Mouse (Mus musculus): ENCODE results near the gene Gm21981. TPM values are rescaled to one million over a fixed set of nuclear protein-coding genes. Genes with fewer than 3 reads are reported as not detected.
A peak's percentile ranks its signal among the peaks of the same experiment; 100 is the strongest.

Gene Gm21981
- polyA plus RNA-seq, 1 experiment from 2014 or later: 1.4 TPM

- no peak overlapping the region for H3K4me3 ChIP-seq (ENCODE audit: control insufficient read depth in 1 of 2, insufficient read depth in 1 of 2, low read depth in 1 of 2, low read length in 2 of 2)
- peaks cover 2 to 4% of the 10 kb centered on the region in 2 experiments; a peak in 1 of 4 replicates for H3K4me1 ChIP-seq (ENCODE audit: control insufficient read depth in 2 of 2, insufficient read depth in 2 of 2, low read length in 2 of 2)
- no peaks in the 10 kb centered on the region for H3K9me3 ChIP-seq (ENCODE audit: control insufficient read depth, low read length)
- WGBS: 19% methylated on average over 6 of the region's 6 CpGs
- H3K27ac ChIP-seq (replicated peaks in 1 of 2; ENCODE audit: control insufficient read depth in 1 of 2, insufficient read depth in 1 of 2, low read depth in 2 of 2, low read length in 2 of 2): no peak overlapping the region
- ATAC-seq (ENCODE audit: insufficient number of reproducible peaks, insufficient read depth, low FRiP score, low read depth): no peak
- H3K9ac ChIP-seq (ENCODE audit: low read length): no peak overlapping the region
- no peaks in the 10 kb centered on the region; the same call in 1 of the 2 replicates for H3K27me3 ChIP-seq (ENCODE audit: control insufficient read depth, insufficient read depth, low read length)
- H3K4me2 ChIP-seq (ENCODE audit: low read length): no peak overlapping the region
- no peaks in the 10 kb centered on the region for H3K36me3 ChIP-seq (ENCODE audit: control insufficient read depth, insufficient read depth, low read length)
These were observed 17.6 kb upstream of the Gm21981 start for GRCm38 (mm10) chr17:47711883-47712282.

DNA sequence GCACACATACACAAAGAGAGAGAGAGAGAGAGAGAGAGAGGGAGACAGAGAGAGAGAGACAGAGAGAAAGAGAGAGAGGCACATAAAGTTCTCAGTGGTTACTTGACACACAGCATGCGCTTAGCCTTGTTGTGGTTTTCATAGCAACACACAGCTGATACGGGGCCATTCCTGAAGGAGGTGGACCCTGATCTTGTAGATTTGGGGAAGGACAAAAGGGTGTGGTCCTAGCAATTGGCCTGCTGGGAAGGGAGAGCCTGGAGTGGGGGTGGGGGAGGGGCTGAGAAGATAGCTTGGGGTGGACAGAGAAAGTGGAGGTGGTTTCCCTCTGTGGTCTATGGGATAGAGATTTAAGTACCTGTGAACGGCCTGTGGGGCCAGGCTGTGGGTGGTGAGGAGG, 15.8 kb upstream of the Gm21981 start:
- no peak overlapping the region for H3K4me3 ChIP-seq (ENCODE audit: control insufficient read depth in 1 of 2, insufficient read depth in 1 of 2, low read depth in 1 of 2, low read length in 2 of 2)
- no peaks in the 10 kb centered on the region; the same call in 1 of the 2 replicates for H3K27me3 ChIP-seq (ENCODE audit: control insufficient read depth, insufficient read depth, low read length)
- 53% methylated on average over 3 of the region's 3 CpGs for WGBS
- no peak overlapping the region for H3K27ac ChIP-seq (replicated peaks in 1 of 2; ENCODE audit: control insufficient read depth in 1 of 2, insufficient read depth in 1 of 2, low read depth in 2 of 2, low read length in 2 of 2)
- peaks cover 3 to 4% of the 10 kb centered on the region in 2 experiments; a peak in 1 of 4 replicates for H3K4me1 ChIP-seq (ENCODE audit: control insufficient read depth in 2 of 2, insufficient read depth in 2 of 2, low read length in 2 of 2)
- H3K9me3 ChIP-seq (ENCODE audit: control insufficient read depth, low read length): no peaks in the 10 kb centered on the region
- no peaks in the 10 kb centered on the region for H3K36me3 ChIP-seq (ENCODE audit: control insufficient read depth, insufficient read depth, low read length)
- no peak for ATAC-seq (ENCODE audit: insufficient number of reproducible peaks, insufficient read depth, low FRiP score, low read depth)
- H3K9ac ChIP-seq (ENCODE audit: low read length): no peak overlapping the region
- H3K4me2 ChIP-seq (ENCODE audit: low read length): no peak overlapping the region

DNA sequence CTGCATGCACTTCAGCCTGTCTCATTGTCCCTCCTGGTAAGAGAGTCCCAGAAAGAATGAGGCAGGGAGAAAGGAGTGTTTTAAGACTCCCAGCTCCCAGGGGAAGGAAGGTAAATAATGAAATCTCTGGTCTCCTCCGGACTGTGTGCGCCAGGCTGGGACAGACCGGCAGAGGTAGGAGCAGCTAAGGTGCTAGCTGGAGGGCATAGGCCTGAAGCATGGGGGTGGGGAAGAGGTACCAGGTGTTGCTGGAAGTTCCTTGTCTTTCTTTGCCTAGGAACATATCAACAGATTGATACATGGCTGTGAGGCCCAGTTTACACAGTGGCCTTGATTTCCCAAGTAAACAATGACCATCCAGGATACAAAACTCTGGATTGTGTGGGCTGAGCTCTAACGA, 14.7 kb upstream of the Gm21981 start:
- no peaks in the 10 kb centered on the region; the same call in 1 of the 2 replicates for H3K27me3 ChIP-seq (ENCODE audit: control insufficient read depth, insufficient read depth, low read length)
- no peak overlapping the region for H3K27ac ChIP-seq (replicated peaks in 1 of 2; ENCODE audit: control insufficient read depth in 1 of 2, insufficient read depth in 1 of 2, low read depth in 2 of 2, low read length in 2 of 2)
- peaks cover 3 to 4% of the 10 kb centered on the region in 2 experiments; a peak in 1 of 4 replicates for H3K4me1 ChIP-seq (ENCODE audit: control insufficient read depth in 2 of 2, insufficient read depth in 2 of 2, low read length in 2 of 2)
- no peak overlapping the region for H3K4me3 ChIP-seq (ENCODE audit: control insufficient read depth in 1 of 2, insufficient read depth in 1 of 2, low read depth in 1 of 2, low read length in 2 of 2)
- no peak overlapping the region for H3K4me2 ChIP-seq (ENCODE audit: low read length)
- H3K9me3 ChIP-seq (ENCODE audit: control insufficient read depth, low read length): no peaks in the 10 kb centered on the region
- WGBS: 64% methylated on average over 4 of the region's 4 CpGs
- H3K36me3 ChIP-seq (ENCODE audit: control insufficient read depth, insufficient read depth, low read length): no peaks in the 10 kb centered on the region
- no peak overlapping the region for H3K9ac ChIP-seq (ENCODE audit: low read length)
- no peak for ATAC-seq (ENCODE audit: insufficient number of reproducible peaks, insufficient read depth, low FRiP score, low read depth)

DNA sequence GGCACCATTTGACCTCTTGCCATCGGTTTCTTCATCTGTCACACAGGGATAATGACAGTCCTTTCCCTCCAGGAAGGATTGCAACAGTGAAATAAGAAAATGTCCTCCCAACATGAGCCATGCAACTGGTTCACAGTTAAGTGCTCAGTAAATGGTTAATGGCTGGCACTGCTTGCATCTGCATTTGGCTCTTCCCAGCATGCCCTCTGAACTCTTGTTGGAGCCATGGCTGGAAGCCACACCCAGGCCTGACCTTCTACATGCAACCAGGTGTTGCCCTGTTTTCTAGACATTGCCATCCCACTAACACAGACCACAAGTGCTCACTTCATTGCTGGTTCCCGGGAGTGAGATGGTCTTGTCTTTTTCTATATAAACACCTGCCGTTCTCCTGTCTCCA, 13.7 kb upstream of the Gm21981 start:
- 74% methylated on average over 3 of the region's 3 CpGs for WGBS
- no peaks in the 10 kb centered on the region for H3K9me3 ChIP-seq (ENCODE audit: control insufficient read depth, low read length)

GRCm38 (mm10) chr17:47706196-47706595, 11.9 kb upstream of the Gm21981 start:
- no peaks in the 10 kb centered on the region for H3K9me3 ChIP-seq (ENCODE audit: control insufficient read depth, low read length)
- no peak overlapping the region for H3K4me2 ChIP-seq (ENCODE audit: low read length)
- H3K36me3 ChIP-seq (ENCODE audit: control insufficient read depth, insufficient read depth, low read length): peaks cover 23% of the 10 kb centered on the region
- 71% methylated on average over 1 of the region's 1 CpGs for WGBS
- H3K9ac ChIP-seq (ENCODE audit: low read length): no peak overlapping the region
- no peak overlapping the region for H3K4me3 ChIP-seq (ENCODE audit: control insufficient read depth in 1 of 2, insufficient read depth in 1 of 2, low read depth in 1 of 2, low read length in 2 of 2)
- H3K4me1 ChIP-seq (ENCODE audit: control insufficient read depth in 2 of 2, insufficient read depth in 2 of 2, low read length in 2 of 2): peaks cover 9 to 12% of the 10 kb centered on the region in 2 experiments; a peak in 3 of 4 replicates
- peak; percentile 18; the same call in 1 of the 2 replicates for ATAC-seq (ENCODE audit: insufficient number of reproducible peaks, insufficient read depth, low FRiP score, low read depth)
- no peak overlapping the region; a peak in 1 of 4 replicates for H3K27ac ChIP-seq (replicated peaks in 1 of 2; ENCODE audit: control insufficient read depth in 1 of 2, insufficient read depth in 1 of 2, low read depth in 2 of 2, low read length in 2 of 2)
- H3K27me3 ChIP-seq (ENCODE audit: control insufficient read depth, insufficient read depth, low read length): no peaks in the 10 kb centered on the region; the same call in 1 of the 2 replicates

More for the DNA sequence above, 13.7 kb upstream of the Gm21981 start:
- no peak overlapping the region for H3K4me2 ChIP-seq (ENCODE audit: low read length)
- no peak overlapping the region for H3K9ac ChIP-seq (ENCODE audit: low read length)
- no peak for ATAC-seq (ENCODE audit: insufficient number of reproducible peaks, insufficient read depth, low FRiP score, low read depth)
- H3K4me3 ChIP-seq (ENCODE audit: control insufficient read depth in 1 of 2, insufficient read depth in 1 of 2, low read depth in 1 of 2, low read length in 2 of 2): no peak overlapping the region
- no peak overlapping the region for H3K27ac ChIP-seq (replicated peaks in 1 of 2; ENCODE audit: control insufficient read depth in 1 of 2, insufficient read depth in 1 of 2, low read depth in 2 of 2, low read length in 2 of 2)
- H3K36me3 ChIP-seq (ENCODE audit: control insufficient read depth, insufficient read depth, low read length): 0 out of 2 replicates have a peak, but pooled peaks cover 8% of the 10 kb centered on the region
- peaks cover 6 to 7% of the 10 kb centered on the region in 2 experiments; a peak in 2 of 4 replicates for H3K4me1 ChIP-seq (ENCODE audit: control insufficient read depth in 2 of 2, insufficient read depth in 2 of 2, low read length in 2 of 2)
- no peaks in the 10 kb centered on the region; the same call in 1 of the 2 replicates for H3K27me3 ChIP-seq (ENCODE audit: control insufficient read depth, insufficient read depth, low read length)

- Histone ChIP-seq H3K4me1 (ENCODE audit: control insufficient read depth in 2 of 2, insufficient read depth in 2 of 2, low read length in 2 of 2) (peaks cover 9 to 12% of the 10 kb centered on the region in 2 experiments; a peak in 3 of 4 replicates), H3K9ac (ENCODE audit: low read length) (no peak overlapping the region), H3K27me3 (ENCODE audit: control insufficient read depth, insufficient read depth, low read length) (no peaks in the 10 kb centered on the region; the same call in 1 of the 2 replicates), H3K36me3 (ENCODE audit: control insufficient read depth, insufficient read depth, low read length) (peaks cover 30% of the 10 kb centered on the region), H3K9me3 (ENCODE audit: control insufficient read depth, low read length) (no peaks in the 10 kb centered on the region), H3K4me3 (ENCODE audit: control insufficient read depth in 1 of 2, insufficient read depth in 1 of 2, low read depth in 1 of 2, low read length in 2 of 2) (no peak overlapping the region), H3K27ac (replicated peaks in 1 of 2; ENCODE audit: control insufficient read depth in 1 of 2, insufficient read depth in 1 of 2, low read depth in 2 of 2, low read length in 2 of 2) (no peak overlapping the region), H3K4me2 (ENCODE audit: low read length) (no peak overlapping the region)
- ATAC-seq (ENCODE audit: insufficient number of reproducible peaks, insufficient read depth, low FRiP score, low read depth): no peak
- 83% methylated on average over 4 of the region's 4 CpGs for WGBS
These were observed 10.4 kb upstream of the Gm21981 start for GRCm38 (mm10) chr17:47704692-47705091.

DNA sequence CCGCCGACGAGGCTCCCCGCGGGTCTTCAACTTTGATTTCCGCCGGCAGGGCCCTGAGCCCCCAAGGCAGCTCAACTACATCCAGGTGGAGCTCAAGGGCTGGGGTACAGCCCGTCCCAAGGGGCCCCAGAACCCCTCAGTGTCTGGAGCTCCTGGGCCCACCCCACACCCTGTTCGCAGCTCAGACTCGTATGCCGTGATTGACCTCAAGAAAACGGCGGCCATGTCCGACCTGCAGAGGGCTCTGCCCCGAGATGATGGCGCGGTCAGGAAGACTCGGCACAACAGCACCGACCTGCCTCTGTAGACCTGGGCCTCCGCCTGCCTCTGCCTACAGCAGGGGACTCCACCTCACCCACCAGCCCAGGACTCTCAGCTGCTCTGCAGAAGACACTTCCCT, 9.3 kb upstream of the Gm21981 start:
- Histone ChIP-seq H3K27me3 (ENCODE audit: control insufficient read depth, insufficient read depth, low read length) (no peaks in the 10 kb centered on the region; the same call in 1 of the 2 replicates), H3K4me1 (ENCODE audit: control insufficient read depth in 2 of 2, insufficient read depth in 2 of 2, low read length in 2 of 2) (peaks cover 9 to 12% of the 10 kb centered on the region in 2 experiments; a peak in 3 of 4 replicates), H3K9ac (ENCODE audit: low read length) (no peak overlapping the region), H3K36me3 (ENCODE audit: control insufficient read depth, insufficient read depth, low read length) (peaks cover 36% of the 10 kb centered on the region), H3K4me3 (ENCODE audit: control insufficient read depth in 1 of 2, insufficient read depth in 1 of 2, low read depth in 1 of 2, low read length in 2 of 2) (no peak overlapping the region), H3K27ac (replicated peaks in 1 of 2; ENCODE audit: control insufficient read depth in 1 of 2, insufficient read depth in 1 of 2, low read depth in 2 of 2, low read length in 2 of 2) (no peak overlapping the region), H3K4me2 (ENCODE audit: low read length) (peak overlapping the region; percentile 32), H3K9me3 (ENCODE audit: control insufficient read depth, low read length) (no peaks in the 10 kb centered on the region)
- WGBS: 30% methylated on average over 20 of the region's 20 CpGs
- no peak for ATAC-seq (ENCODE audit: insufficient number of reproducible peaks, insufficient read depth, low FRiP score, low read depth)
